Comparison of ENCODE assay signal across 17 mouse cellular contexts in the genomic region with DNA sequence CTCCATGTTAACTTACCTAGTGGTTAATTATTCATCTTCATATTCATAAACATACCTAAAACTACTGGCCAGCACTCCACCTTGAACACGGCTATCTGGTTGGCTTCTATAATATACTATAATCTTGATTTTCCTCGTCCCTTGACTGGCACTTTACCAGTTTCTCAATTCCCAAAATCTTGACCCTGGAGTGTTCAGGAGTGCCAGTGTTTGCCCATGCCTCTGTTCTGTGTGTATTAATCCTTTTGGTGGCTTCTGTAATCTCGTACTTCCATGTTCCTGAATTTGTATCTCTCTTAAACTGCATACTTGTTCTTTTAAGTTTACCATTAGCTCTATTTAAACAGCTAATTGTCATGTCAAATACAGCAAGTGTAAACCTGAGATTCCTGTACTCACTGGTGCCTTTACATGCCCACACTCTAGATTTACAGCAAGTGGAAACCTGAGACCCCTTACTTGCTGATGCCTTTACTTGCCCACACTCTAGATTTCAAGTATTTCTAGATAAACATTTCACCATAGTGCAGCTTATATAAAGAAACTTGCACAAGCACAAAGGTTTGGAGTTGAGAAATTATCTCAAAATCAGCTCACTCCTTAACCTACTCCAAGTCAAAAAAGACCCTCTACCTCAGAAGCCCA.
"Had no signal": no experiment of that assay in that cellular context is flagged by ENCODE, and none has a peak within 500 bp of the region (broad histone marks: within the 10 kb centered on the region; RNA-seq: fewer than 3 reads in every experiment).

No protein-coding gene starts in this region.

- H3K4me3 ChIP-seq: intestine, embryonic 15.5 days; limb, embryonic 12.5 days; limb, embryonic 15.5 days; midbrain, embryonic 12.5 days; myocyte; neural tube, embryonic 13.5 days had no signal

- H3K4me1 ChIP-seq: intestine, embryonic 15.5 days; limb, embryonic 12.5 days; limb, embryonic 15.5 days; midbrain, embryonic 12.5 days; neural tube, embryonic 13.5 days had no signal

- DNase-seq: kidney, adult 11 months; kidney, adult 8-10 months; kidney, postnatal 14 days; kidney, postnatal 4 days; left cerebral cortex, postnatal 4 days; liver, postnatal 0 days; thymus, adult 18-20 months; thymus, postnatal 36 days had no signal

- H3K36me3 ChIP-seq: intestine, embryonic 15.5 days; limb, embryonic 12.5 days; limb, embryonic 15.5 days; midbrain, embryonic 12.5 days; neural tube, embryonic 13.5 days had no signal

- H3K9ac ChIP-seq: intestine, embryonic 15.5 days; limb, embryonic 12.5 days; limb, embryonic 15.5 days; liver, embryonic 14.5 days; liver, postnatal 0 days; midbrain, embryonic 12.5 days; neural tube, embryonic 13.5 days had no signal

- H3K9me3 ChIP-seq: intestine, embryonic 15.5 days; limb, embryonic 12.5 days; limb, embryonic 15.5 days; midbrain, embryonic 12.5 days; neural tube, embryonic 13.5 days had no signal

- H3K27me3 ChIP-seq: intestine, embryonic 15.5 days; limb, embryonic 12.5 days; limb, embryonic 15.5 days; midbrain, embryonic 12.5 days; neural tube, embryonic 13.5 days had no signal

- ATAC-seq: intestine, embryonic 15.5 days; liver, postnatal 0 days; midbrain, embryonic 16.5 days had no signal

- H3K4me2 ChIP-seq: intestine, embryonic 15.5 days; limb, embryonic 12.5 days; limb, embryonic 15.5 days; liver, embryonic 11.5 days; midbrain, embryonic 12.5 days; neural tube, embryonic 13.5 days had no signal

- H3K27ac ChIP-seq: intestine, embryonic 15.5 days; limb, embryonic 12.5 days; limb, embryonic 15.5 days; liver, embryonic 14.5 days; midbrain, embryonic 12.5 days; neural tube, embryonic 13.5 days had no signal
